Mouse (Mus musculus): ENCODE measurements around the gene Mrpl42.

Gene Mrpl42

GRCm38 (mm10) chr10:95514656-95515292 lies 13.0 kb upstream of the Mrpl42 start, which contains the start of gene Ube2n:
TSS of gene Ube2n (plus strand) at chr10:95515145.
- peak; percentile 98 for DNase-seq

GRCm38 (mm10) chr10:95513768-95514556 lies 12.2 kb upstream of the Mrpl42 start:
- no peak for DNase-seq

- no peak for DNase-seq
These were observed 10.9 kb upstream of the Mrpl42 start for GRCm38 (mm10) chr10:95512635-95513034.

GRCm38 (mm10) chr10:95509263-95509662 lies 7.5 kb upstream of the Mrpl42 start:
- DNase-seq, result no peak

GRCm38 (mm10) chr10:95508793-95509192 lies 7.1 kb upstream of the Mrpl42 start:
- no peak for DNase-seq

- DNase-seq, result no peak
These were observed 6.4 kb upstream of the Mrpl42 start for GRCm38 (mm10) chr10:95508126-95508525.

GRCm38 (mm10) chr10:95504341-95504740 lies 2.6 kb upstream of the Mrpl42 start:
- DNase-seq, result no peak

- no peak for DNase-seq
These were observed 1.9 kb upstream of the Mrpl42 start for GRCm38 (mm10) chr10:95503443-95504235.

GRCm38 (mm10) chr10:95501033-95501432 lies 707 bp downstream of the Mrpl42 start:
- DNase-seq, result no peak

- DNase-seq, result no peak
These were observed 7.5 kb downstream of the Mrpl42 start for GRCm38 (mm10) chr10:95494268-95494667.

GRCm38 (mm10) chr10:95489653-95490052 lies 12.1 kb downstream of the Mrpl42 start:
- peak; percentile 43 for DNase-seq

- DNase-seq, result no peak
These were observed 24.2 kb downstream of the Mrpl42 start for GRCm38 (mm10) chr10:95477516-95477915.

GRCm38 (mm10) chr10:95475923-95476322 lies 25.8 kb downstream of the Mrpl42 start:
- peak; percentile 88 for DNase-seq

- no peak for DNase-seq
These were observed 29.7 kb downstream of the Mrpl42 start for GRCm38 (mm10) chr10:95471889-95472547.

GRCm38 (mm10) chr10:95471186-95471585 lies 30.6 kb downstream of the Mrpl42 start:
- DNase-seq, result no peak

- DNase-seq, result no peak
These were observed 32.8 kb downstream of the Mrpl42 start for GRCm38 (mm10) chr10:95468894-95469293.

- no peak for DNase-seq
These were observed 36.2 kb downstream of the Mrpl42 start for GRCm38 (mm10) chr10:95465485-95465896.

GRCm38 (mm10) chr10:95464527-95464926 lies 37.2 kb downstream of the Mrpl42 start:
- DNase-seq, result no peak

GRCm38 (mm10) chr10:95462231-95462630 lies 39.5 kb downstream of the Mrpl42 start:
- no peak for DNase-seq

GRCm38 (mm10) chr10:95461053-95461553 lies 40.6 kb downstream of the Mrpl42 start:
- no peak for DNase-seq

GRCm38 (mm10) chr10:95458050-95458806 lies 43.5 kb downstream of the Mrpl42 start:
- no peak for DNase-seq
